Mouse (Mus musculus) forebrain, embryonic 14.5 days (tissue): ENCODE results near the gene Prex1. TPM values are rescaled to one million over a fixed set of nuclear protein-coding genes. Genes with fewer than 3 reads are reported as not detected.

Experiments used
- ATAC-seq: fragments of 200-750 bp; cut with Nextera tagmentation; 2 replicates; pipeline ENCODE4 v1.8.0; 2017; ENCODE audit warnings: mild to moderate bottlenecking, moderate library complexity
- DNase-seq: peaks from one replicate; pipeline ENCODE4 v3.0.0-alpha.2; 2015; ENCODE audit warnings: low spot score
- H3K27ac ChIP-seq: fragments of 300-500 bp; sonication (generic); 2 replicates; pipeline ENCODE4 v1.5.1; 2014; ENCODE audit warnings: low read depth, mild to moderate bottlenecking, control low read depth, low read length, moderate library complexity
- H3K27me3 ChIP-seq: fragments of 300-500 bp; sonication (generic); replicated peaks from 2 replicates; pipeline ENCODE4 v1.6.1; 2014; ENCODE audit warnings: low read length, control low read depth, mixed read lengths; ENCODE audit not compliant: control insufficient read depth, insufficient read depth
- H3K36me3 ChIP-seq: fragments of 300-500 bp; sonication (generic); 2 replicates; pipeline ENCODE4 v1.6.1; 2014; ENCODE audit warnings: low read length, control low read depth; ENCODE audit not compliant: control insufficient read depth, insufficient read depth
- H3K4me1 ChIP-seq: fragments of 300-500 bp; sonication (generic); 2 replicates; pipeline ENCODE4 v1.6.1; 2014; ENCODE audit warnings: antibody characterized with exemption, low read length, control low read depth; ENCODE audit not compliant: control insufficient read depth, insufficient read depth
- H3K4me2 ChIP-seq: fragments of 300-500 bp; sonication (generic); 2 replicates; pipeline ENCODE4 v1.6.1; 2014; ENCODE audit warnings: mild to moderate bottlenecking, control low read depth, low read length
- H3K4me3 ChIP-seq: fragments of 300-500 bp; sonication (generic); 2 replicates; pipeline ENCODE4 v1.5.1; 2014; ENCODE audit warnings: low read depth, low read length, control low read depth
- H3K9ac ChIP-seq: fragments of 300-500 bp; sonication (generic); 2 replicates; pipeline ENCODE4 v1.6.1; 2014; ENCODE audit warnings: mild to moderate bottlenecking, low read length, control low read depth, moderate library complexity
- H3K9me3 ChIP-seq: fragments of 300-500 bp; sonication (generic); replicated peaks from 2 replicates; pipeline ENCODE4 v1.6.1; 2016; ENCODE audit warnings: low read length, control low read depth, mixed read lengths; ENCODE audit not compliant: control insufficient read depth
- WGBS: fragments of 180-500 bp; shearing (Covaris S2); extraction: QIAGEN DNeasy Blood & Tissue Kit; methylation state at CpG from one replicate; pipeline ENCODE4 v1.1.7; 2014; 5-methylcytosine and 5-hydroxymethylcytosine counted together
- polyA plus RNA-seq: library from polyadenylated mRNA; unstranded; fragments of >200 nt; fragmentation: Nextera tagmentation; extraction: Ambion mirVana; gene quantifications from 2 replicates; pipeline ENCODE4 v1.2.1, GENCODE M21; 2014

Prex1 gene
- polyA plus RNA-seq, 1 experiment from 2014 or later, result 28.4 TPM

DNA sequence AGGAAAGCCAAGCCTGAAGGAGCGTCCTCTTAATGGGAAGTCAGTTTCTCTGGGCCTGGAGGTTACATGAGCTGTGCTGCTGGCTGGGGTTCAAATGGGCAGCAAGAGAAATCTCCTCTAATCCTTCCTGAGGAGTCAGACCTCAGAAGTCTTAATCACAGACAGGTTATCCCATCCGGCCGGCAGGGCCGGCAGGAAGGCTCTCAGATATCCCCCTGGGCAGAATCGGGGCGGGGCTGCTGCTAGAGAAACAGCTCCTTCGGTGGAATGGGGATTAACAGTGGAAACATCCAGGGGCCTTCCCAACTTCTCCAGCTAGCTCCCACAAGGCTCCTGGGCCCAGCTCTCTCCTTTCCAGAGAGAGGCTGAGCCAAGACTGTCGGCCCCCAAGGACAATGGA is 105.1 kb downstream of the Prex1 start:
- DNase-seq (no peak), ATAC-seq (no peak)
- no peak overlapping the region for H3K4me2 ChIP-seq
- no peaks in the 10 kb centered on the region for H3K9me3 ChIP-seq
- H3K27ac ChIP-seq, result no peak overlapping the region; the same call in 1 of the 2 replicates
- no peak overlapping the region for H3K9ac ChIP-seq
- WGBS, result 27% methylated on average over 8 of the region's 8 CpGs
- H3K4me1 ChIP-seq, result no peaks in the 10 kb centered on the region
- no peak overlapping the region for H3K4me3 ChIP-seq
- H3K27me3 ChIP-seq, result no peaks in the 10 kb centered on the region
- H3K36me3 ChIP-seq, result peaks cover 18% of the 10 kb centered on the region; the same call in 1 of the 2 replicates

DNA sequence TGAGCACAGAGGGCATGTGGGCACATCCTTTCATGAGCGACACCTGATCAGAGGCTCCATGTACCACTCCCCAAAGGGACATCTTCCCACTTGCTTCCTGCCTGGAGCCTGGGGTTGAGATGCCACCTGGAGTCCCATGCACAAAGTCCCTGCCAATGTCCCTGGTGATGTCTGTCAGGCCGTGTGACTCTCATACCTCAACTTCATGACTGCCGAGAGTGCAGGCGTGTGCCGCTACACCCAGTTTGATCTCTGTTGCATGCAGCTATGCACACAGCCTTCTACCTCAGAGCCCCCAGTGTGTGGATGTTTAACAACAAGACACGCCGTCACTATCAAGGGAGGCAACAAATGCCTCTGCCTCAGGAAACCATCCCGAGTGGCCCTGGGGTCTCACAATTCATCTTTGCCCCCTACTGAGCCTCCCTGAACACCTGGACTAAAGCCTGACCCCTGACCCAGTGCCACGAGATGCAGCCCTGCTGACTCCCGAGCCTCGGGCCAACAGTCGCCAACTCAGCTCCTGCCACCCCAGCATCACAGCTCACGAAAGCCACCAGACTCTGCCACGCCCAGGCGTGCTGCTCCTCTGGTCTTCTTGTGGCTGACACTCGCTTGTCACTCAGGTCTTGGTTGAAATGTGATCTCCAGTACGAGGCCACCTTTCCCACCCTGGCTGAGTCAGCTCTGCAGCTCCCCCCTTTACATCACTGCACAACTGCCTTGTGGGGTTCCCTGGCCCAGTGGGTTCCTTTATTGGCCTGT is 107.0 kb downstream of the Prex1 start:
- DNase-seq (no peak), ATAC-seq (no peak)
- H3K4me3 ChIP-seq, result no peak overlapping the region
- H3K9me3 ChIP-seq, result no peaks in the 10 kb centered on the region
- WGBS, result 86% methylated on average over 17 of the region's 17 CpGs
- no peaks in the 10 kb centered on the region for H3K4me1 ChIP-seq
- H3K4me2 ChIP-seq, result no peak overlapping the region
- no peak overlapping the region for H3K9ac ChIP-seq
- peaks cover 21% of the 10 kb centered on the region; the same call in 1 of the 2 replicates for H3K36me3 ChIP-seq
- H3K27me3 ChIP-seq, result no peaks in the 10 kb centered on the region
- no peak overlapping the region for H3K27ac ChIP-seq

DNA sequence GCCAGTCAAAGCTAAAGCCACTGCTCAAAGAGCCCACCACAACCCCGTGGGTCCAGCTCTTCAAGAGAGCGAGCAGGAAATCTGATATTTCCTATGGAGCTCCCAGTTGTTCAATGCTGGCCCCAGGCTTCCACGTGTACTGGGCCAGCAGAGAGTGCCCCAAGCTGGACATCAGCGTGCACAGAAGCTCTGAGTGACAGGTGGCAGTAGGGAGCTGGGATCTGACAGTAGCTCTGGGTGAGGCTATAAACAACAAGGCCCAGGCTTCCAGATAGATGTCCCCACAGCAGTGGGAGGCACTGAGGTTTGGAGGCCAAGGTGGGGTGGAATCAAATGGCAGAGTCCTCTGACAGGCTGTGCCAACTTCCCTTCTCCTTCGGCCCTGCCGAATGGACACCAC is 107.6 kb downstream of the Prex1 start:
- WGBS, result 69% methylated on average over 6 of the region's 6 CpGs
- no peaks in the 10 kb centered on the region for H3K4me1 ChIP-seq
- ATAC-seq (no peak), DNase-seq (no peak)
- no peak overlapping the region for H3K4me2 ChIP-seq
- no peak overlapping the region for H3K9ac ChIP-seq
- H3K4me3 ChIP-seq, result no peak overlapping the region
- H3K9me3 ChIP-seq, result no peaks in the 10 kb centered on the region
- H3K36me3 ChIP-seq, result peaks cover 27% of the 10 kb centered on the region; the same call in 1 of the 2 replicates
- no peak overlapping the region for H3K27ac ChIP-seq
- H3K27me3 ChIP-seq, result no peaks in the 10 kb centered on the region

DNA sequence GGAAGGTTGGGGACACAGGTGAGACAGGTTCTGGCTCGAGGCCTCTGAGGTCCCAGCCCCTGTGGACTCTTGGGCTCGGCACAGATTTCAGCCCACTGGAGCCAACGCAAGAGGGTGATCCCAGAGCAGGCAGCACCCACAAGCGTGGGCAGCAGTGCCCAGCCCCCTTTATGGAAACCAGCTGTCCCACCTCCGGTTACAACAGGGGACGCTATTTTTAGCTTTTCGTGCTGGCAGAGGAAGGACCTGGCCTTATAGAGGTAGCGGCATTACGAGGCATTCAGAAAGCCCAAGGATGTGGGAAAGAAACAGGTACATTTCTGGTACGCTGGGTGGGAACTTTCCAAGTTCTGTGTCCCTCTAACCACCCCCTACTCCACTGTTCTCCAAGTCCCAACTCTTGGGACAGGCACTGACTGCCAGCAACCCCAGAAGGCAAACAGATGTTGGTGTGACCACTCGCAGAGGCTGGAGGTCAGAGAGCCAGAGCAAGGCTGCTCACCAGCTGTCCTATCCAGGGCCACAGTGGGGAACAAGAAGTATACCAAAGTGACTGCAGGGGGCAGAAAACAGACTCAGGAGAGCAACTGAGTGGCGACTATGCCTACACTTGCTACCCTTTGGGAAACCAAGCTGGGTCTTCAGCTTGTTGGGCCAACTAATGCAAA is 108.3 kb downstream of the Prex1 start:
- Histone ChIP-seq H3K9me3 (no peaks in the 10 kb centered on the region), H3K4me1 (no peaks in the 10 kb centered on the region), H3K27ac (no peak overlapping the region), H3K4me2 (no peak overlapping the region), H3K9ac (no peak overlapping the region), H3K36me3 (peaks cover 34% of the 10 kb centered on the region; the same call in 1 of the 2 replicates), H3K4me3 (no peak overlapping the region), H3K27me3 (no peaks in the 10 kb centered on the region)
- WGBS, result 88% methylated on average over 12 of the region's 12 CpGs
- ATAC-seq (no peak), DNase-seq (no peak)

DNA sequence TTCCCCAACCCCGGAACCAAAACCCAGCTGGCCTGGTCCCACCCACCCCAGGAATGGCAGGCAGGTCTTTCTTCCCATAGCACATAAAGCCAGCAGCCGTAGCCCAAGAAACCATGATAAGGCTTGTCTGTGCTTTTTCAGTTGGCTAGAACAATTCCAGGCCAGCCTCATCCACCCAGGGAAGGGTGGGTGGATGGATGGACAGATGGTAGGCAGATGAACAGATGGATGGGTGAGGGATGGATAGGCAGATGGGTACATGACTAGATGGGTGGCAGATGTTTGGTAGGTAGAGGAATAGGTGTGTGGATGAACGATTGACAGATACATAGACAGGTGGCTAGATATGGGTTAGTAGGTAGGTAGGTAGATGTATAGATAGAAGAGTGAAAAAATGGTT is 110.7 kb downstream of the Prex1 start:
- no peak overlapping the region for H3K4me2 ChIP-seq
- DNase-seq (no peak), ATAC-seq (no peak)
- H3K4me3 ChIP-seq, result no peak overlapping the region
- no peak overlapping the region for H3K9ac ChIP-seq
- no peaks in the 10 kb centered on the region for H3K9me3 ChIP-seq
- H3K36me3 ChIP-seq, result peaks cover 30% of the 10 kb centered on the region; the same call in 1 of the 2 replicates
- no peaks in the 10 kb centered on the region for H3K4me1 ChIP-seq
- WGBS, result 92% methylated on average over 3 of the region's 3 CpGs
- no peaks in the 10 kb centered on the region for H3K27me3 ChIP-seq
- no peak overlapping the region for H3K27ac ChIP-seq

DNA sequence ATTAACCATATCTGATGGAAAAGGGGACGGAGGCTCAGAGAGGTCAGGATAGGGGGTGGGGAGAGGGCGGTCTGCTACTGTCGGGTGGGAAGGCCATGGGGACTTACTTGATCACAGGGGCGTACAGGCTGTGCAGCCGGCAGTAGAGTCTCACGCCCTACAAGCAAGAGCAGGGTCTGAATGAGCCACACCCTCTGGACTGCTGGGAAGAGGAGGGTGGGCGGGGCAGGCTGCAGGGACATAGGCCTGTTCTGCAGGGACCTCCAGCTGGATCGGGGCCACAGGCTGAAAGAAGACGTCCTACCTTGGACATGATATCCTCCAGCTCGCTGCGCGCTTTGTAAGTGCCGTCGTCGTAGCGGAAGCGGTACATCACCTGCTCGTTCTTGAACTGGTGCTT is 112.2 kb downstream of the Prex1 start:
- Histone ChIP-seq H3K4me2 (no peak overlapping the region), H3K36me3 (peaks cover 30% of the 10 kb centered on the region; the same call in 1 of the 2 replicates), H3K9me3 (no peaks in the 10 kb centered on the region), H3K9ac (no peak overlapping the region), H3K27ac (no peak overlapping the region), H3K4me3 (no peak overlapping the region), H3K27me3 (no peaks in the 10 kb centered on the region), H3K4me1 (no peaks in the 10 kb centered on the region)
- 90% methylated on average over 18 of the region's 18 CpGs for WGBS
- ATAC-seq, result no peak
- no peak for DNase-seq

DNA sequence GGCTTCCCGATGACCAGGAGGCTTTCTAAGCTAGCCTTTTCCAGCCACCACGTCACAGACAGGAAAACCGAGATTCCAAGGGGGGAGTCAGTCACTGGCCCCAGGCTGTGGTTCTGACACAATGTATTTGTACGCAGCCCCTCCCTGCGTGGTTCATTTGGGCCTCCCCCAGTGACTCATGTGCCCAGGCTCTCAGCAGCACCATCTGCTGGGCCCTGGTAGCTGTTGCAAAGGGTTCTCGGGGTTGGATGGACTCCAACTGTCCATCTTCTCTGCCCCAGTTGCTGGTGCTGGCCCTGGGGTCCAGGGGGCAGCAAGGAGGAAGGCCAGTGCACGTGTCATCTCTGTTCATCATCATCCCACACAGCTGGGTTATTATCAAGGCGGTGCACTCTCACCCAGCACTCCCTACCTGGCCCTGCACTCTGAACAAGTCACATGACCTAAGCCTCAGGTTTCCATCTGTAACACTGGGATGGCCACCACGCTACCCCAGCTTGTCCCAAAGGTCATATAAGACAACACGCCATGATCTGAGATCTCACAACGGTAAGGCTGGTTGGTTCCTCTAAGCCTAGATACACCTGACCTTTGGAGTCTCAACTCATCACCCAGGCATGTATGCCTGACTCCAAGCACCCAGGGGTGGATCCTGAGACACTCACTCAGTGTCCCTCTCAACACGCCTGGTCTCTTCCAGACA is 115.0 kb downstream of the Prex1 start:
- Histone ChIP-seq H3K36me3 (peaks cover 30% of the 10 kb centered on the region; the same call in 1 of the 2 replicates), H3K27ac (no peak overlapping the region), H3K4me2 (no peak overlapping the region), H3K27me3 (no peaks in the 10 kb centered on the region), H3K9me3 (no peaks in the 10 kb centered on the region), H3K4me1 (no peaks in the 10 kb centered on the region), H3K9ac (no peak overlapping the region), H3K4me3 (no peak overlapping the region)
- DNase-seq (no peak), ATAC-seq (no peak)
- 86% methylated on average over 12 of the region's 12 CpGs for WGBS

DNA sequence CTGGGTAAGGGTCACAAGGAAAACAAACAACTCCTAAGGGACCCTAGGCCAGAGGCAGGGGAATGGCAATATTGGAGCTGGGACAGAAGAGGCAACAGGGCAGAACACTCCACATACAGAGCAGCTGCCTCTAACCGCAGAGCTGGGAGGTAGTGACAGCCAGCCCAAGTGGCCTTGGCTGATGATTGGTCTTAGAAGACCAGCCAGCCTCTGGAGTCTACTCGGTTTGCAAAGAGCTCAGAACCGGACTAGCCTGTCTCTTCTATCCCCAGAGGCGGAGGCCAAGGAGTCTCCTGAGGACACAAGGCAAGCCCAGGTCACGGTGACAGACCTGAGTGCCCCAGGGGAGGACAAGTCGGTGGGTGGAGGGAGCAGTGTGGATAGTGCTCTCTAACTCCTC is 115.9 kb downstream of the Prex1 start:
- 79% methylated on average over 6 of the region's 6 CpGs for WGBS
- ATAC-seq, result no peak
- H3K4me3 ChIP-seq, result no peak overlapping the region
- H3K9me3 ChIP-seq, result no peaks in the 10 kb centered on the region
- H3K4me1 ChIP-seq, result no peaks in the 10 kb centered on the region
- no peaks in the 10 kb centered on the region for H3K27me3 ChIP-seq
- no peak for DNase-seq
- H3K9ac ChIP-seq, result no peak overlapping the region
- no peak overlapping the region for H3K27ac ChIP-seq
- no peak overlapping the region for H3K4me2 ChIP-seq
- peaks cover 33% of the 10 kb centered on the region; the same call in 1 of the 2 replicates for H3K36me3 ChIP-seq
